Mouse (Mus musculus) adrenal gland, adult (tissue): Measurements from ENCODE around the gene Vstm2a.

Experiments used
- DNase-seq, 2 experiments: peaks; one replicate each; pipeline ENCODE4 v3.0.0; 2022 to 2023; ENCODE audit warnings: low spot score in 1 of 2; ENCODE audit not compliant: inconsistent age in 2 of 2

The Vstm2a gene

GRCm38 (mm10) chr11:16257473-16257921 lies at the start of gene Vstm2a:
Gene Vstm2a (plus strand): TSS chr11:16257724.
- DNase-seq, result peak; percentile 6 to 49

- no peak for DNase-seq
Observed at GRCm38 (mm10) chr11:16257011-16257410, 513 bp upstream of the Vstm2a start.

GRCm38 (mm10) chr11:16258300-16258699 lies 776 bp downstream of the Vstm2a start:
- DNase-seq, result no peak

GRCm38 (mm10) chr11:16259876-16260275 lies 2.4 kb downstream of the Vstm2a start:
- DNase-seq, result no peak

- DNase-seq, result peak; percentile 27 to 81
Observed at GRCm38 (mm10) chr11:16260764-16261578, 3.4 kb downstream of the Vstm2a start.

GRCm38 (mm10) chr11:16268396-16268795 lies 10.9 kb downstream of the Vstm2a start:
- no peak for DNase-seq

- no peak for DNase-seq
Observed at GRCm38 (mm10) chr11:16290381-16290780, 32.9 kb downstream of the Vstm2a start.

GRCm38 (mm10) chr11:16292960-16293359 lies 35.4 kb downstream of the Vstm2a start:
- no peak for DNase-seq

- no peak for DNase-seq
Observed at GRCm38 (mm10) chr11:16296521-16296920, 39.0 kb downstream of the Vstm2a start.

GRCm38 (mm10) chr11:16299492-16299891 lies 42.0 kb downstream of the Vstm2a start:
- no peak for DNase-seq

GRCm38 (mm10) chr11:16299960-16300359 lies 42.4 kb downstream of the Vstm2a start:
- DNase-seq, result no peak

GRCm38 (mm10) chr11:16300709-16301108 lies 43.2 kb downstream of the Vstm2a start:
- no peak for DNase-seq

GRCm38 (mm10) chr11:16315097-16315496 lies 57.6 kb downstream of the Vstm2a start:
- DNase-seq, result no peak

- no peak for DNase-seq
Observed at GRCm38 (mm10) chr11:16345179-16345578, 87.7 kb downstream of the Vstm2a start.

- DNase-seq, result no peak
Observed at GRCm38 (mm10) chr11:16345676-16346075, 88.2 kb downstream of the Vstm2a start.

GRCm38 (mm10) chr11:16351915-16352314 lies 94.4 kb downstream of the Vstm2a start:
- no peak for DNase-seq

- no peak for DNase-seq
Observed at GRCm38 (mm10) chr11:16354356-16354755, 96.8 kb downstream of the Vstm2a start.

- DNase-seq, result no peak
Observed at GRCm38 (mm10) chr11:16366852-16367587, 109.5 kb downstream of the Vstm2a start.

- DNase-seq, result peak in 1 of 2 experiments; percentile 62
Observed at GRCm38 (mm10) chr11:16403627-16404026, 146.1 kb downstream of the Vstm2a start.

- DNase-seq, result peak in 1 of 2 experiments; percentile 52
Observed at GRCm38 (mm10) chr11:16411736-16412135, 154.2 kb downstream of the Vstm2a start.

GRCm38 (mm10) chr11:16412609-16413008 lies 155.1 kb downstream of the Vstm2a start:
- peak; percentile 23 to 82 for DNase-seq

- DNase-seq, result no peak
Observed at GRCm38 (mm10) chr11:16413077-16413644, 155.6 kb downstream of the Vstm2a start.
